Comparison of ENCODE assay signal across 9 mouse cellular contexts in genomic region chr11:17464875-17465274, GRCm38 (mm10).
A peak's percentile ranks its signal among the peaks of the same experiment; 100 is the strongest.
DNase-seq lines count a peak whose midpoint lies in the region; ATAC-seq and TF ChIP-seq lines count a peak whose summit lies in the region.
"Had no signal": no experiment of that assay in that cellular context is flagged by ENCODE, and none has a peak within 500 bp of the region (broad histone marks: within the 10 kb centered on the region; RNA-seq: fewer than 3 reads in every experiment).

No protein-coding gene starts in this region.

- H3K36me3 ChIP-seq in intestine, embryonic 15.5 days, result no peaks in the 10 kb centered on the region
- no peaks in the 10 kb centered on the region for H3K36me3 ChIP-seq in intestine, embryonic 16.5 days (ENCODE audit: control insufficient read depth, insufficient read depth, low read length)
- H3K36me3 ChIP-seq in embryonic facial prominence, embryonic 12.5 days, result no peaks in the 10 kb centered on the region
- H3K36me3 ChIP-seq in limb, embryonic 13.5 days, result no peaks in the 10 kb centered on the region
- H3K36me3 ChIP-seq in stomach, postnatal 0 days (ENCODE audit: control insufficient read depth, insufficient read depth, low read length), result no peaks in the 10 kb centered on the region
- H3K36me3 ChIP-seq: heart, embryonic 15.5 days had no signal

- H3K9ac ChIP-seq in intestine, embryonic 15.5 days, result no peak overlapping the region
- no peak overlapping the region for H3K9ac ChIP-seq in intestine, embryonic 16.5 days (ENCODE audit: low read depth, low read length)
- H3K9ac ChIP-seq in embryonic facial prominence, embryonic 12.5 days, result no peak overlapping the region
- no peak overlapping the region for H3K9ac ChIP-seq in limb, embryonic 13.5 days
- no peak overlapping the region for H3K9ac ChIP-seq in stomach, postnatal 0 days (ENCODE audit: low read length)
- H3K9ac ChIP-seq: heart, embryonic 15.5 days had no signal

- no peak overlapping the region for H3K4me3 ChIP-seq in intestine, embryonic 15.5 days (replicated peaks)
- H3K4me3 ChIP-seq in intestine, embryonic 16.5 days (ENCODE audit: low read length), result no peak overlapping the region
- no peak overlapping the region for H3K4me3 ChIP-seq in embryonic facial prominence, embryonic 12.5 days
- H3K4me3 ChIP-seq in limb, embryonic 13.5 days, result no peak overlapping the region
- H3K4me3 ChIP-seq in stomach, postnatal 0 days (ENCODE audit: low read depth, low read length), result no peak overlapping the region
- H3K4me3 ChIP-seq: heart, embryonic 15.5 days had no signal

- TF ChIP-seq CTCF in stomach, postnatal 0 days (IDR thresholded peaks at IDR 0.05; ENCODE audit: low read depth), result peak; percentile 84

- H3K9me3 ChIP-seq in intestine, embryonic 15.5 days, result no peaks in the 10 kb centered on the region
- H3K9me3 ChIP-seq in intestine, embryonic 16.5 days (ENCODE audit: control insufficient read depth, low read length), result no peaks in the 10 kb centered on the region
- no peaks in the 10 kb centered on the region for H3K9me3 ChIP-seq in embryonic facial prominence, embryonic 12.5 days
- H3K9me3 ChIP-seq in limb, embryonic 13.5 days, result no peaks in the 10 kb centered on the region
- no peaks in the 10 kb centered on the region for H3K9me3 ChIP-seq in stomach, postnatal 0 days (ENCODE audit: control insufficient read depth, low read length)
- H3K9me3 ChIP-seq: heart, embryonic 15.5 days had no signal

- H3K4me2 ChIP-seq in intestine, embryonic 15.5 days (replicated peaks), result no peak overlapping the region
- H3K4me2 ChIP-seq in intestine, embryonic 16.5 days (ENCODE audit: low read depth, low read length), result no peak overlapping the region
- no peak overlapping the region for H3K4me2 ChIP-seq in embryonic facial prominence, embryonic 12.5 days (replicated peaks)
- no peak overlapping the region for H3K4me2 ChIP-seq in limb, embryonic 13.5 days (replicated peaks)
- no peak overlapping the region for H3K4me2 ChIP-seq in stomach, postnatal 0 days (replicated peaks; ENCODE audit: low read depth)
- H3K4me2 ChIP-seq: heart, embryonic 15.5 days had no signal

- 0 out of 2 replicates have a peak, but pooled peaks cover 2% of the 10 kb centered on the region for H3K4me1 ChIP-seq in intestine, embryonic 15.5 days (replicated peaks)
- H3K4me1 ChIP-seq in intestine, embryonic 16.5 days (ENCODE audit: control insufficient read depth, insufficient read depth, low read length), result no peaks in the 10 kb centered on the region
- peaks cover 8% of the 10 kb centered on the region; the same call in 1 of the 2 replicates for H3K4me1 ChIP-seq in embryonic facial prominence, embryonic 12.5 days
- peaks cover 3% of the 10 kb centered on the region; the same call in 1 of the 2 replicates for H3K4me1 ChIP-seq in limb, embryonic 13.5 days
- no peaks in the 10 kb centered on the region for H3K4me1 ChIP-seq in stomach, postnatal 0 days (replicated peaks; ENCODE audit: control insufficient read depth, insufficient read depth)

- DNase-seq in ES-CJ7 (ENCODE audit: low read depth, low spot score), result peak; percentile 39
- peak; percentile 24 for DNase-seq in stomach, postnatal 0 days (ENCODE audit: low spot score)
- no peak for DNase-seq in urinary bladder, postnatal 14 days (ENCODE audit: low spot score)
- no peak for DNase-seq in left cerebral cortex, adult 18-20 months (ENCODE audit: low spot score in 2 of 2)

- ATAC-seq in intestine, embryonic 15.5 days, result peak; percentile 63; the same call in 1 of the 2 replicates
- ATAC-seq in intestine, embryonic 16.5 days, result no peak
- ATAC-seq in embryonic facial prominence, embryonic 12.5 days (ENCODE audit: insufficient number of reproducible peaks, insufficient read depth, low FRiP score, low TSS enrichment), result peak; percentile 85; the same call in 1 of the 2 replicates
- peak; percentile 86 for ATAC-seq in limb, embryonic 13.5 days (ENCODE audit: low FRiP score, low read depth)
- no peak for ATAC-seq in stomach, postnatal 0 days (ENCODE audit: low FRiP score, low TSS enrichment)

- no peak for TF ChIP-seq EP300 in stomach, postnatal 0 days (optimal IDR thresholded peaks at IDR 0.05)

- H3K27me3 ChIP-seq in intestine, embryonic 15.5 days (replicated peaks), result no peaks in the 10 kb centered on the region
- H3K27me3 ChIP-seq in intestine, embryonic 16.5 days (replicated peaks; ENCODE audit: control insufficient read depth, insufficient read depth, low read length), result no peaks in the 10 kb centered on the region
- no peaks in the 10 kb centered on the region for H3K27me3 ChIP-seq in embryonic facial prominence, embryonic 12.5 days
- peaks cover 31% of the 10 kb centered on the region for H3K27me3 ChIP-seq in limb, embryonic 13.5 days
- no peaks in the 10 kb centered on the region for H3K27me3 ChIP-seq in stomach, postnatal 0 days (ENCODE audit: control insufficient read depth, insufficient read depth, low read length)
- H3K27me3 ChIP-seq: heart, embryonic 15.5 days had no signal

- 48% methylated on average over 2 of the region's 2 CpGs for WGBS in intestine, embryonic 15.5 days
- WGBS in intestine, embryonic 16.5 days, result 41% methylated on average over 2 of the region's 2 CpGs
- WGBS in embryonic facial prominence, embryonic 12.5 days, result 15% methylated on average over 2 of the region's 2 CpGs
- 13% methylated on average over 2 of the region's 2 CpGs for WGBS in limb, embryonic 13.5 days
- WGBS in stomach, postnatal 0 days, result 42% methylated on average over 2 of the region's 2 CpGs

- no peak overlapping the region for H3K27ac ChIP-seq in intestine, embryonic 15.5 days
- no peak overlapping the region for H3K27ac ChIP-seq in intestine, embryonic 16.5 days (ENCODE audit: low read length)
- no peak overlapping the region for H3K27ac ChIP-seq in embryonic facial prominence, embryonic 12.5 days
- no peak overlapping the region for H3K27ac ChIP-seq in limb, embryonic 13.5 days
- H3K27ac ChIP-seq in stomach, postnatal 0 days (replicated peaks), result no peak overlapping the region
- H3K27ac ChIP-seq: heart, embryonic 15.5 days had no signal

Comparison
In these comparisons a context has a peak if more than half of its experiments do, and no peak if none do; other contexts are left out.
1. ATAC-seq: peak in intestine, embryonic 15.5 days (single experiment), embryonic facial prominence, embryonic 12.5 days (single experiment) and limb, embryonic 13.5 days (single experiment); none in intestine, embryonic 16.5 days (single experiment) and stomach, postnatal 0 days (single experiment).
2. DNase-seq: peak in ES-CJ7 (single experiment) and stomach, postnatal 0 days (single experiment); none in urinary bladder, postnatal 14 days (single experiment) and left cerebral cortex, adult 18-20 months (0 of 2).